Mouse (Mus musculus) testis, adult 2 months (tissue): ENCODE results near the gene Cdc14b.

Experiments used
- CTCF ChIP-seq: fragments of 200-500 bp; IDR thresholded peaks from 2 replicates; pipeline ENCODE4 v1.5.1; 2012; ENCODE audit warnings: low read depth, mild to moderate bottlenecking, inconsistent platforms, low read length, moderate library complexity; ENCODE audit not compliant: control insufficient read depth, insufficient read depth, insufficient replicate concordance
- POLR2A ChIP-seq: fragments of 200-500 bp; IDR thresholded peaks from 2 replicates; pipeline ENCODE4 v1.6.1; 2012; ENCODE audit warnings: low read depth, mild to moderate bottlenecking, inconsistent platforms, low read length, moderate library complexity; ENCODE audit not compliant: control insufficient read depth

- TF ChIP-seq POLR2A (peak; percentile 58), CTCF (no peak)
These were observed 26.8 kb downstream of the Cdc14b start for GRCm38 (mm10) chr13:64248161-64248774.
